Mouse (Mus musculus) kidney, postnatal 0 days (tissue): Measurements from ENCODE around the gene Lrig1. TPM values are rescaled to one million over a fixed set of nuclear protein-coding genes. Genes with fewer than 3 reads are reported as not detected.
"Not testable (repeated sequence)": the region's sequence is repeated elsewhere in the genome, so short reads cannot be mapped to it uniquely, and the experiment has no call there.

Source experiments
- ATAC-seq: fragments of 200-750 bp; cut with Nextera tagmentation; replicated peaks from 2 replicates; pipeline ENCODE4 v1.8.0; 2017; ENCODE audit warnings: low read depth, moderate number of reproducible peaks, moderate TSS enrichment, moderate library complexity; ENCODE audit not compliant: low FRiP score
- DNase-seq: peaks from one replicate; pipeline ENCODE4 v3.0.0-alpha.2; 2016; ENCODE audit warnings: low spot score
- H3K27ac ChIP-seq: fragments of 300-500 bp; sonication (generic); 2 replicates; pipeline ENCODE4 v1.5.1; 2014; ENCODE audit warnings: mild to moderate bottlenecking
- H3K27me3 ChIP-seq: fragments of 300-500 bp; sonication (generic); 2 replicates; pipeline ENCODE4 v1.6.1; 2014; ENCODE audit warnings: low read length, mixed read lengths; ENCODE audit not compliant: insufficient read depth
- H3K36me3 ChIP-seq: fragments of 300-500 bp; sonication (generic); 2 replicates; pipeline ENCODE4 v1.6.1; 2014; ENCODE audit warnings: low read length, mixed read lengths; ENCODE audit not compliant: insufficient read depth
- H3K4me1 ChIP-seq: fragments of 300-500 bp; sonication (generic); replicated peaks from 2 replicates; pipeline ENCODE4 v1.6.1; 2014; ENCODE audit warnings: antibody characterized with exemption, low read length, mixed read lengths; ENCODE audit not compliant: insufficient read depth
- H3K4me2 ChIP-seq: fragments of 300-500 bp; sonication (generic); 2 replicates; pipeline ENCODE4 v1.6.1; 2014; ENCODE audit warnings: mild to moderate bottlenecking, low read length, moderate library complexity, mixed read lengths
- H3K4me3 ChIP-seq: fragments of 300-500 bp; sonication (generic); replicated peaks from 2 replicates; pipeline ENCODE4 v1.5.1; 2014; ENCODE audit warnings: low read depth, low read length
- H3K9ac ChIP-seq: fragments of 300-500 bp; sonication (generic); 2 replicates; pipeline ENCODE4 v1.6.1; 2014; ENCODE audit warnings: low read depth, low read length
- H3K9me3 ChIP-seq: fragments of 300-500 bp; sonication (generic); replicated peaks from 2 replicates; pipeline ENCODE4 v1.6.1; 2016; ENCODE audit warnings: low read length, inconsistent platforms, mixed read lengths
- CTCF ChIP-seq: IDR thresholded peaks from 2 replicates; pipeline ENCODE4 v1.5.1; 2016; ENCODE audit warnings: antibody characterized with exemption, low read depth, mild to moderate bottlenecking, moderate library complexity
- WGBS: fragments of 180-500 bp; shearing (Covaris S2); extraction: QIAGEN DNeasy Blood & Tissue Kit; methylation state at CpG from one replicate; pipeline ENCODE4 v1.1.7; 2014; 5-methylcytosine and 5-hydroxymethylcytosine counted together
- microRNA-seq: library from miRNA; unstranded; fragments of <30 nt; microRNA quantifications from one replicate; pipeline ENCODE4, GENCODE M21; 2016
- polyA plus RNA-seq: library from polyadenylated mRNA; unstranded; fragments of >200 nt; fragmentation: Nextera tagmentation; extraction: Ambion mirVana; gene quantifications from 2 replicates; pipeline ENCODE4 v1.2.1, GENCODE M21; 2015

The Lrig1 gene
- polyA plus RNA-seq, 1 experiment from 2014 or later = 8.3 TPM

GRCm38 (mm10) chr6:94561346-94561745 lies 138.6 kb downstream of the Lrig1 start:
- no peak overlapping the region for H3K4me3 ChIP-seq
- no peak overlapping the region for H3K27ac ChIP-seq
- no peaks in the 10 kb centered on the region for H3K4me1 ChIP-seq
- H3K9me3 ChIP-seq = no peaks in the 10 kb centered on the region
- 65% methylated on average over 1 of the region's 1 CpGs for WGBS
- ATAC-seq = no peak
- H3K36me3 ChIP-seq = no peaks in the 10 kb centered on the region
- TF ChIP-seq CTCF = no peak
- H3K9ac ChIP-seq = no peak overlapping the region
- H3K27me3 ChIP-seq = no peaks in the 10 kb centered on the region
- no peak for DNase-seq
- H3K4me2 ChIP-seq = no peak overlapping the region

GRCm38 (mm10) chr6:94560896-94561295 lies 139.1 kb downstream of the Lrig1 start:
- Histone ChIP-seq H3K9me3 (no peaks in the 10 kb centered on the region), H3K4me1 (no peaks in the 10 kb centered on the region), H3K9ac (0 out of 2 replicates have a peak overlapping the region, but pooled peaks have one; percentile 8), H3K4me2 (no peak overlapping the region), H3K36me3 (no peaks in the 10 kb centered on the region), H3K4me3 (no peak overlapping the region), H3K27ac (no peak overlapping the region), H3K27me3 (no peaks in the 10 kb centered on the region)
- DNase-seq = no peak
- TF ChIP-seq CTCF = no peak
- ATAC-seq = no peak
- WGBS = 94% methylated on average over 1 of the region's 1 CpGs

GRCm38 (mm10) chr6:94558603-94559002 lies 141.4 kb downstream of the Lrig1 start:
- not testable (repeated sequence) for H3K36me3 ChIP-seq, H3K4me3 ChIP-seq, H3K27ac ChIP-seq, H3K27me3 ChIP-seq, DNase-seq, ATAC-seq, H3K4me2 ChIP-seq, H3K9ac ChIP-seq, H3K4me1 ChIP-seq, H3K9me3 ChIP-seq
- WGBS = 73% methylated on average over 1 of the region's 1 CpGs

Small RNA genes within 50 kb of the gene (microRNA-seq; reads per million reads assigned to microRNA genes)
- gene Mir7041 = not detected

Other genes with a start within 250 kb of the Lrig1 start
- 11.3 and 12.5 TPM in 2 replicates for gene Slc25a26, start 199.8 kb downstream of the Lrig1 start, polyA plus RNA-seq